Mouse (Mus musculus): ENCODE data around the gene Fut1. TPM values are rescaled to one million over a fixed set of nuclear protein-coding genes. Genes with fewer than 3 reads are reported as not detected.
"Not testable (repeated sequence)": the region's sequence is repeated elsewhere in the genome, so short reads cannot be mapped to it uniquely, and the experiment has no call there.

Gene Fut1
- polyA plus RNA-seq, 1 experiment from 2014 or later, result 0.70 TPM

DNA sequence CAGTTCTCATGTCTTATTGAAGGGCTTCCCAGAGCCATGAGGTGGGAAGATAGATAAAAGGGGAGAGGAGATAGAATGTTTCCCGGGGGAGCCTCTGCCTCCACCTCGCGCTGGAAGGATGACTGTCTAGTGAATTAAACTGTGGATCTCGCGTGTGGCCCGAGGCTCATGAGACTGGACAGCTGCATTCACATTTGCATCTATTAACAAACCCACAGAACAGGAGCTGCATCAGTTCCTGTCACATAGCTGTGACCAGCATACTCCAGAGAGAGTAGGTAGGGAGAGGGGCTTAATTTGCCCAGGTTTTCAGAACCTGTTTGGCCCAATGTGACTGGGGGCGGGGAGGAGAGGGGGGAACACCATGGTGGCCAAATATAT lies 28.5 kb downstream of the Fut1 start:
- Histone ChIP-seq H3K4me2 (ENCODE audit: low read length) (no peak overlapping the region), H3K4me3 (ENCODE audit: low read depth, low read length) (no peak overlapping the region), H3K9ac (ENCODE audit: low read length) (no peak overlapping the region), H3K27me3 (replicated peaks; ENCODE audit: control insufficient read depth, insufficient read depth, low read length) (no peaks in the 10 kb centered on the region), H3K9me3 (ENCODE audit: control insufficient read depth, low read length) (no peaks in the 10 kb centered on the region), H3K27ac (ENCODE audit: low read depth) (no peak overlapping the region), H3K36me3 (ENCODE audit: control insufficient read depth, insufficient read depth, low read length) (no peaks in the 10 kb centered on the region), H3K4me1 (replicated peaks; ENCODE audit: control insufficient read depth, insufficient read depth, low read length) (peaks cover 29% of the 10 kb centered on the region)
- DNase-seq (ENCODE audit: low spot score) (no peak), ATAC-seq (replicated peaks; ENCODE audit: low FRiP score, low TSS enrichment, low read depth) (no peak)
- 85% methylated on average over 7 of the region's 7 CpGs for WGBS

DNA sequence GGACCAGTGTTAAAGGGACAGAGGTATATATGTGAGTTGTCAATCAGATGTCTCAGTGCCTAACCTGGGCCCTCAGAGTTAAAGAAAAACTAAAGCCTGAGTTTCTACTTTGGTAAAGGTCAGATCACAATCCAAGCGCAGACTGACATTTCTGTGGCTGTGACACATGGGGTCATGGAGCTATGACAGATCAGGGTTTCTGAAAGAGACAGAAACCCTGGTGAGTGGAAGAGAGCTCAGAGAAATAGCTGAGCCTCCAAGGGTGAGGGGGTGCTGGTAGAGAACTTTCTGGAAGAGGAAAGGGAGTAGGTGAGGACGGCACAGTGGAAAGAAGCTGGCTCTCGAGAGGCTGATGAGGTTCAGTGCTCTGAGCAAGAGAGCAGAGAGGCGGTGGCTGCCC lies 29.6 kb downstream of the Fut1 start:
- Histone ChIP-seq H3K4me2 (ENCODE audit: low read length) (no peak overlapping the region), H3K9ac (ENCODE audit: low read length) (no peak overlapping the region; the same call in 1 of the 2 replicates), H3K9me3 (ENCODE audit: control insufficient read depth, low read length) (no peaks in the 10 kb centered on the region), H3K4me1 (replicated peaks; ENCODE audit: control insufficient read depth, insufficient read depth, low read length) (peaks cover 19% of the 10 kb centered on the region), H3K36me3 (ENCODE audit: control insufficient read depth, insufficient read depth, low read length) (no peaks in the 10 kb centered on the region), H3K4me3 (ENCODE audit: low read depth, low read length) (no peak overlapping the region), H3K27me3 (replicated peaks; ENCODE audit: control insufficient read depth, insufficient read depth, low read length) (no peaks in the 10 kb centered on the region), H3K27ac (ENCODE audit: low read depth) (no peak overlapping the region)
- WGBS, result 77% methylated on average over 4 of the region's 4 CpGs
- no peak for ATAC-seq (replicated peaks; ENCODE audit: low FRiP score, low TSS enrichment, low read depth)
- no peak for DNase-seq (ENCODE audit: low spot score)

DNA sequence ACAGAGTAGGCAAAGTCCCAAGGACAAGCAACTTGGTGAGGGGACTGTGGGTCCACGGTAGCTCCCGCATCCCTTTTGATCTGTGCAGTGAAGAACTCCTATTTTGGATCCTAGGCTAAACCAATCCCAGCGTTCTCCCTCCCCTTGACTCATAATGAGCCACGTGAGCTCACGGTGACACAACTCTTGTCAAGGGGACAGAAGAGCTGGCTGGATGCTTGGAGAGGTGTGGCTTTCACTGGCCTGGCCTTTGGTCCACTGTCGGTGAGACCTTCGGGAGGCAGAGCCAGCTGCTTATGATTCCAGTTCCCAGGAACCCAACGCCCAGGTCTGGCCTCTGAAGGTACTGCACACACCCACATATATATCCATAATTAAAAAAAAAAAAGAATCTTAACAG lies 32.3 kb downstream of the Fut1 start:
- WGBS, result 80% methylated on average over 8 of the region's 8 CpGs
- no peak for ATAC-seq (replicated peaks; ENCODE audit: low FRiP score, low TSS enrichment, low read depth)

DNA sequence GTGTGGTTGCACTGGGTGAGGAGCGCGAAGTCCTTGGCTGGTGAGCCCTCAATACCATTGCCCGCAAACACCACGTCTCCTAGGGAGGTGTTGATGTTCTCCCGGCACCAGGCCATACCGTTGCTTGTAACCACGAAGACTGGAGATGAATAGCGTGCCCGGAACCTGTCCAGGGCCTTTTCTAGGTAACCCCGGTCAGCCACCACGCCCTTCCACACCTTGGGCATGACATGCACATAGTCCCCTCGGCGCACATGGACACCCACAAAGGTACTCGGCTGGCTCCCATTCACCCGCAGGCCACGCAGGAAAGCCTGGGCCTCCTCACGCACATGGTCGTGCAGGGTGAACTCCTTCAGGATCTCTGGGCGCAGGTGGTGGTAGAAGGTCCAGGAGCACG lies 33.4 kb downstream of the Fut1 start:
- not testable (repeated sequence) for DNase-seq (ENCODE audit: low spot score); H3K9ac ChIP-seq (ENCODE audit: low read length); H3K4me2 ChIP-seq (ENCODE audit: low read length); H3K4me1 ChIP-seq (replicated peaks; ENCODE audit: control insufficient read depth, insufficient read depth, low read length); H3K27me3 ChIP-seq (replicated peaks; ENCODE audit: control insufficient read depth, insufficient read depth, low read length); H3K36me3 ChIP-seq (ENCODE audit: control insufficient read depth, insufficient read depth, low read length); H3K4me3 ChIP-seq (ENCODE audit: low read depth, low read length); H3K9me3 ChIP-seq (ENCODE audit: control insufficient read depth, low read length); H3K27ac ChIP-seq (ENCODE audit: low read depth); ATAC-seq (replicated peaks; ENCODE audit: low FRiP score, low TSS enrichment, low read depth)
- 95% methylated on average over 19 of the region's 20 CpGs for WGBS

More for the DNA sequence above, 32.3 kb downstream of the Fut1 start:
- H3K9ac ChIP-seq (ENCODE audit: low read length), result no peak overlapping the region
- no peak for DNase-seq (ENCODE audit: low spot score)
- no peaks in the 10 kb centered on the region for H3K9me3 ChIP-seq (ENCODE audit: control insufficient read depth, low read length)
- H3K36me3 ChIP-seq (ENCODE audit: control insufficient read depth, insufficient read depth, low read length), result no peaks in the 10 kb centered on the region
- H3K27me3 ChIP-seq (replicated peaks; ENCODE audit: control insufficient read depth, insufficient read depth, low read length), result no peaks in the 10 kb centered on the region
- no peak overlapping the region for H3K27ac ChIP-seq (ENCODE audit: low read depth)
- no peak overlapping the region for H3K4me3 ChIP-seq (ENCODE audit: low read depth, low read length)
- peaks cover 4% of the 10 kb centered on the region for H3K4me1 ChIP-seq (replicated peaks; ENCODE audit: control insufficient read depth, insufficient read depth, low read length)
- no peak overlapping the region for H3K4me2 ChIP-seq (ENCODE audit: low read length)

DNA sequence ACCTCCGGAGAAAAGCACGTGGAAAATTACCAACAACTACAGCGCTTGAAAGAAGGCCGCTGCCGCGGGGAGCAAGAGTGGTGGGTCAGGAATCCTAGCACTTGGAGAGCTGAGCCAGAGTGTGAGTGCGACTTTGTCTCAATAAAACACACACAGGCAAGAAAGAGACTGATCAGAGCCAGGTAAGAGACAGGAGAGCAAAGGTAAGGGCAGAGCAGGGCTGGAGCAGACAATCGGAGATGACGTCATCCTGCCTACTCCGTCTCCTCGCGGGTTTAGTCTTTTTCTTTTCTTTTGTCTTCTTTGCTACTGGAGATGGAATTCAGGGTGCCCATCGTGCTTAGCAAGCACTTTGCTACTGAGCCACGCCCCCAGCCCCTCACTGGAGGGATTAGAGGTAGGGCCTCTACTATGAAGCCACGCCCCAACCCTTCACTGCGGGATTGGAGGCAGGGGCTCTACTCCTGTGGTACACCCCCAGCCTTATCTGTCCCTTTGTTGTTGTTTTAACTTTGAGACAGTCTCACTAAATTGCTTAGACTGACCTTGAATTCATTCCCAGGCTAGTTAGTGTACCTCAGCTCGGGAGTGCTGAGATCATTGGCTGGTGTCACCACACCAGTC lies 37.4 kb downstream of the Fut1 start:
- DNase-seq (ENCODE audit: low spot score), result no peak
- 0 out of 2 replicates have a peak overlapping the region, but pooled peaks have one; percentile 11 for H3K27ac ChIP-seq (ENCODE audit: low read depth)
- H3K9ac ChIP-seq (ENCODE audit: low read length), result no peak overlapping the region
- H3K4me2 ChIP-seq (ENCODE audit: low read length), result peak overlapping the region; percentile 30; the same call in 1 of the 2 replicates
- ATAC-seq (replicated peaks; ENCODE audit: low FRiP score, low TSS enrichment, low read depth), result peak; percentile 65
- H3K36me3 ChIP-seq (ENCODE audit: control insufficient read depth, insufficient read depth, low read length), result no peaks in the 10 kb centered on the region
- H3K27me3 ChIP-seq (replicated peaks; ENCODE audit: control insufficient read depth, insufficient read depth, low read length), result no peaks in the 10 kb centered on the region
- no peak overlapping the region for H3K4me3 ChIP-seq (ENCODE audit: low read depth, low read length)
- peaks cover 3% of the 10 kb centered on the region for H3K4me1 ChIP-seq (replicated peaks; ENCODE audit: control insufficient read depth, insufficient read depth, low read length)
- no peaks in the 10 kb centered on the region for H3K9me3 ChIP-seq (ENCODE audit: control insufficient read depth, low read length)
- WGBS, result 36% methylated on average over 17 of the region's 17 CpGs

DNA sequence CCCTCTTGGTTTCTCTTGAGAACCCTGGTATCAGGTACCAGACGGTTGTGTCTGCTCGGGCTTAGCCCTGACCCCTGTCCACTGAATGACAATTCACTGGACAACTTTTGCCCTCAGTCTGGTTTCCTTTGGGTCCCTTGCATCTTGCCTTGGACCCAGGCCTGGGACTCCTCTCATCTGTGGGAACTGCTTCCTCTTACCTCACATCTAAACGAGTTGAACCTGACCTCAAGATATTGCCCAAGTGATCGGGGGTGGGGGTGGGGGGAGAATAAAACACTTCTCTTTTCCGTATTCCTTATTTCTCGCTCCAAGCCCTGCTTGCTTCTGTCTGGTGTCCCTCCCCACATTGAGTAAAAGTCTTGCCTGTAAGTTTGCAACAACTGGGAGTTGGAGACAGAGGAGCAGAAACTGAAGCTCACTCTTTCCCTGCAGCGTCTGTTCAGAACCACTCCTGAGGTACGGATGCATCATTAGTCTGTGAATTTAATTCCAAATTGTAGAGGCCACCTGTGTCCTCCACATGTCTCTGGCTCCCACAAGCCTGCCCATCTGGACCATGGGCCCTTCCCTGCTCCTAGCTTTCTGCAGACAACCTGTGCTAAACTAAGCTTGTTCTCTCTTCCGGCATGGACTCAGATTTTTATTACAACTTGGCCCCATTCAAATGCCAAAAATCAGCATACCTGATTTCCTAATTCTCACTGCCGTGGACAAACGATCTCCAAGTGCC lies 43.8 kb downstream of the Fut1 start:
- ATAC-seq (replicated peaks; ENCODE audit: low FRiP score, low TSS enrichment, low read depth) (no peak), DNase-seq (ENCODE audit: low spot score) (no peak)
- 80% methylated on average over 11 of the region's 11 CpGs for WGBS
- Histone ChIP-seq H3K27me3 (replicated peaks; ENCODE audit: control insufficient read depth, insufficient read depth, low read length) (no peaks in the 10 kb centered on the region), H3K4me3 (ENCODE audit: low read depth, low read length) (no peak overlapping the region), H3K4me1 (replicated peaks; ENCODE audit: control insufficient read depth, insufficient read depth, low read length) (peaks cover 6% of the 10 kb centered on the region; the same call in 1 of the 2 replicates), H3K9me3 (ENCODE audit: control insufficient read depth, low read length) (no peaks in the 10 kb centered on the region), H3K9ac (ENCODE audit: low read length) (no peak overlapping the region), H3K27ac (ENCODE audit: low read depth) (no peak overlapping the region), H3K36me3 (ENCODE audit: control insufficient read depth, insufficient read depth, low read length) (no peaks in the 10 kb centered on the region), H3K4me2 (ENCODE audit: low read length) (no peak overlapping the region)

DNA sequence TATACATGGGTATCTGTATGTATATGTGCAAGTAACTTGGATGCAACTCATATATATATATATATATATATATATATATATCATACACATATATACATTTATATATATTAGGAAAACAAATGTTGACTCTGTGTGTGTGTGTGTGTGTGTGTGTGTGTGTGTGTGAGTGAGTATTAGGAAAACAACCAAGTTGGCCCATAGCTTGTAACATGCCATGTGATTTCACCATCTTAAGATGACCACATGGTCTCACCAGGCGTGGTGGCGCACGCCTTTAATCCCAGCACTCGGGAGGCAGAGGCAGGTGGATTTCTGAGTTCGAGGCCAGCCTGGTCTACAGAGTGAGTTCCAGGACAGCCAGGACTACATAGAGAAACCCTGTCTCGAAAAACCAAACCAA lies 44.6 kb downstream of the Fut1 start:
- not testable (repeated sequence) for H3K9me3 ChIP-seq (ENCODE audit: control insufficient read depth, low read length); H3K36me3 ChIP-seq (ENCODE audit: control insufficient read depth, insufficient read depth, low read length); H3K9ac ChIP-seq (ENCODE audit: low read length); H3K4me3 ChIP-seq (ENCODE audit: low read depth, low read length); H3K4me2 ChIP-seq (ENCODE audit: low read length); ATAC-seq (replicated peaks; ENCODE audit: low FRiP score, low TSS enrichment, low read depth); H3K27ac ChIP-seq (ENCODE audit: low read depth); DNase-seq (ENCODE audit: low spot score); H3K27me3 ChIP-seq (replicated peaks; ENCODE audit: control insufficient read depth, insufficient read depth, low read length); H3K4me1 ChIP-seq (replicated peaks; ENCODE audit: control insufficient read depth, insufficient read depth, low read length)
- 91% methylated on average over 6 of the region's 6 CpGs for WGBS

DNA sequence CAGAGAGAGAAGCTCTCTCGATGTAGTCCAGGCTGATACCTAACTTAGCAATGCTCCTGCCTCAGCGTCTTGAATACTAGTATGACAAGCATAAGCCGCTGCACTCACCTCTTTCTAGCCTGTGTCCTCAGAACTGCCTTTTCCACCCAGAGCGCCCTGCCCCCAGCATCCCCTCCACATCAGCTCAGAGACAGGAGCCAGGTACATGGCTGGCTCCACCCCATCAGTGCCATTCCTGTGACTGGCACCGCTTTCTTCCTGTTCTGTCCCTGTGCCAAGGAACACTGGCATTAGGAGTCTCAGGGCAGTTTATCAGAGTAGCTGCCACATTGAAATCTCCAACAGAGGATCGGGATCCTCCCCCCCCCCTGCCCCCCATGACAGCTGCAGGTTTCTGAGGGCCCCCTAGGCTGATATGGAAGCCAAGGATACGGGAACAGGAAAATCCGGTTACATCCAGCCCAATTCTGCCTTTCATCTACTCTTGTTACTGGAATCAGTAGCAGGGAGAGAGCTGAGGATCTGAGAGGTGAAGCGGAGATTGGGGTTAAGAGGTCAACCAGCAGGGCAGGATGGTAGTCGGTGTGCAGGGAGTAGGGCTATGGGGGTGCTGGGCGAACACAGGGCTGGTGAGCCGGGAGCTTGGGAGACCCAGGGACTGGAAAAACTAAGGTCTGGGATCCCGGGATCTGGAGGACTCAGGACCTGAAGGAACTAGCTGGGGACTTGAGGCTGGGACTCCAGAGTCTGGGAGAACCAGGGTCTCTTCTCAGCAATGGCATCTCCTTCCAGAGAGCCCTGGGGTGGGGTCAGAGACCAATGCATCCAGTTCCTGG lies 48.4 kb downstream of the Fut1 start:
- ATAC-seq (replicated peaks; ENCODE audit: low FRiP score, low TSS enrichment, low read depth), result no peak
- Histone ChIP-seq H3K27me3 (replicated peaks; ENCODE audit: control insufficient read depth, insufficient read depth, low read length) (no peaks in the 10 kb centered on the region), H3K9ac (ENCODE audit: low read length) (no peak overlapping the region), H3K4me2 (ENCODE audit: low read length) (peak overlapping the region; percentile 34), H3K9me3 (ENCODE audit: control insufficient read depth, low read length) (no peaks in the 10 kb centered on the region), H3K36me3 (ENCODE audit: control insufficient read depth, insufficient read depth, low read length) (no peaks in the 10 kb centered on the region), H3K4me1 (replicated peaks; ENCODE audit: control insufficient read depth, insufficient read depth, low read length) (peaks cover 10% of the 10 kb centered on the region; the same call in 1 of the 2 replicates), H3K27ac (ENCODE audit: low read depth) (no peak overlapping the region), H3K4me3 (ENCODE audit: low read depth, low read length) (no peak overlapping the region; the same call in 1 of the 2 replicates)
- peak; percentile 56 for DNase-seq (ENCODE audit: low spot score)
- WGBS, result 42% methylated on average over 13 of the region's 13 CpGs

All from intestine, embryonic 14.5 days (tissue).